Mouse (Mus musculus) lung, postnatal 14 days (tissue): ENCODE data around the gene Nr3c2.

ENCODE experiments used
- DNase-seq: peaks from one replicate; pipeline ENCODE4 v3.0.0; 2021

Gene Nr3c2

DNA sequence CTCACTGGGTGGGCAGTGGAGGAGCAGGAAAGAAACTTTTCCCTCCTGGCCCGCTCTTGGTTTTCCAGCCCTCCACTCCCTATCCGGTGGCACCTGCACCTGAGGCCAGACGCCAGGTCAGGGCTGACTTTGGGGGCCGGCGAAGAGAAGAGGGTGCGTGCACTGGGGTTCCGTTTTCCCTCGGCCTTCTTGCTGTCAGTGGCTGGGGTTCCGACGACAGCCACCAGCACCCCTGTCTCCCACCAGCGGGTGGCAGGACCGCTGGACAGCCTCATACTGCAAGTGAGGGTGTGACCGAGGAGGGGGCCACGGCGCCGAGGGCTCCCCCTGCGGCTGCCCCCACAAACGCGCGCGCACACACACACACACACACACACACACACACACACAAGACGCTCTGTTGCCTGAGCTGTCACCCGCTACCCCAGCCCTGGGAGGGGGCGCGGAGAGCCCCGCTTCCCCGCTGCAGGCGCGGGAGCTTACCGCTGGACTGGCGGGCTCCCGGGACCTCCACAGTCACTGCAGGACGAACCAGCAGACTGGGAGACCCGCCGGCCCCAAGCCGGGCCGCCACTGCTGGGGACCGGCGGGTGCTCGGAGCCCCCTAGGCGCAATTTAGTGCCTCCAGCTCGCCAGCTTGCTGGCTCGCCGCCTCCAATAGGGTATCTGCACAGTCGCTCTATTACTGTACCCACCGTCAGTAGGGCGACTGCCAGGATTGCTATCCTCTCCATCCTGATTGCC, at the start of gene Nr3c2:
Nr3c2 (plus strand) TSS at position 32 of the 744 bp plus-strand sequence.
- peak; percentile 14 for DNase-seq

GRCm38 (mm10) chr8:76858534-76858933, 40.7 kb upstream of the Nr3c2 start:
- no peak for DNase-seq

DNA sequence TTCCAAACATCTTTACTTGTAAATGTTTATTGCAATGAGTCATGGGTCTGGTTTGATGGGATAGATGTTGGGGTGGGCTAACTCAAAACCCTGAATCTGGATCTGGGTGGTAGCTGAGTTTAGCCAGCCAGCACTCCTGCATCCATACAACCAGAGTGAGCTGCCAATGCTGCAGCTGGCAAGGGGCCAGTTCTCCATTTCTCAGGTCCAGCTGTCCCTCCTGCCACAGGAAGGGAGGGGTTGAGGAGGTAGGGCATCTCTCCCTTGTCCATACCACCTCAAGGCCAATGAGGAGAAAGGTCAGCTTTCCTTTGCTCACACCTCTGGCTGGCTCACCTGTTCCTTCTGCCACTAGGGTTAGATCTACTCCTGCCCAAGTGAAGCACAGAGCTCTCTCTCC, 39.5 kb upstream of the Nr3c2 start:
- DNase-seq = no peak

DNA sequence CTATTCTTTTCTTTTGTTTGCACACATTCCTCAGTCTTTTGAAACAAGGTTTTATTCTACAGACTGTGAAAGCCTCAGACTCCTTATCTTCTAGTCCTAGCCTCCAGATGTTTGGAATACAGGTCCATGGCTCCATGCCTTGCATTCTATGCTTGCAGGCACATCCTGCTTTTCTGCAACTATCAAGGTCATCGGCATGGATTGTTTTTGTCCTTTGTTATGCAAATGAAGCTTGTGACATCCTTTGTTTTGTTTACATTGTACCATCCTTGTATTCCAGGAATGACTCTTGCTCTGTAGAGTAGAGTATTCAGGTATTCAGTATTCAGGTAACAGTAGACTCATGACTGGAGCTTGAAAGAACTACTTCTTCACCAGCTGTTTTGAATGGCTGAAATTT, 36.2 kb upstream of the Nr3c2 start:
- DNase-seq = no peak

GRCm38 (mm10) chr8:76876809-76877208, 22.4 kb upstream of the Nr3c2 start:
- no peak for DNase-seq

DNA sequence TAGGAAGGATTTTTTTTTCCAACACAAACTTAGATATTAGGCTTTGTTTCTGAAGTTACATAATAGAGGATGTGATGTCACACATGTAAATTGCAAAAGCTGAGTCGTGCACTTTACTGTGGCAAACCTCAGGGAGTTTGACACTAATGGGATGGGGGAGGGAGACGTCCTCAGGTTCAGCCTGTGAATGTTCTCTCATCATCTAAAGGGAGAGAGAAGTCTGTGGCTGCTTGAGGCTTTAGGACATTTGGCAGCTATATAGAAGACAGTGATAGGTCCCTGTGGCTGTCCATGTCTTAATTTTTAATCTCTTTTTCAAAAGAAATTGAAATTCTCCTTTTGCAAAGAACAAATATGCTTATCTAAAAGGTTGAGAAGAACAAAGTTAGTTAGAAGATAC, 2.2 kb upstream of the Nr3c2 start:
- no peak for DNase-seq

GRCm38 (mm10) chr8:76898721-76899410, 376 bp upstream of the Nr3c2 start:
- peak; percentile 75 for DNase-seq

DNA sequence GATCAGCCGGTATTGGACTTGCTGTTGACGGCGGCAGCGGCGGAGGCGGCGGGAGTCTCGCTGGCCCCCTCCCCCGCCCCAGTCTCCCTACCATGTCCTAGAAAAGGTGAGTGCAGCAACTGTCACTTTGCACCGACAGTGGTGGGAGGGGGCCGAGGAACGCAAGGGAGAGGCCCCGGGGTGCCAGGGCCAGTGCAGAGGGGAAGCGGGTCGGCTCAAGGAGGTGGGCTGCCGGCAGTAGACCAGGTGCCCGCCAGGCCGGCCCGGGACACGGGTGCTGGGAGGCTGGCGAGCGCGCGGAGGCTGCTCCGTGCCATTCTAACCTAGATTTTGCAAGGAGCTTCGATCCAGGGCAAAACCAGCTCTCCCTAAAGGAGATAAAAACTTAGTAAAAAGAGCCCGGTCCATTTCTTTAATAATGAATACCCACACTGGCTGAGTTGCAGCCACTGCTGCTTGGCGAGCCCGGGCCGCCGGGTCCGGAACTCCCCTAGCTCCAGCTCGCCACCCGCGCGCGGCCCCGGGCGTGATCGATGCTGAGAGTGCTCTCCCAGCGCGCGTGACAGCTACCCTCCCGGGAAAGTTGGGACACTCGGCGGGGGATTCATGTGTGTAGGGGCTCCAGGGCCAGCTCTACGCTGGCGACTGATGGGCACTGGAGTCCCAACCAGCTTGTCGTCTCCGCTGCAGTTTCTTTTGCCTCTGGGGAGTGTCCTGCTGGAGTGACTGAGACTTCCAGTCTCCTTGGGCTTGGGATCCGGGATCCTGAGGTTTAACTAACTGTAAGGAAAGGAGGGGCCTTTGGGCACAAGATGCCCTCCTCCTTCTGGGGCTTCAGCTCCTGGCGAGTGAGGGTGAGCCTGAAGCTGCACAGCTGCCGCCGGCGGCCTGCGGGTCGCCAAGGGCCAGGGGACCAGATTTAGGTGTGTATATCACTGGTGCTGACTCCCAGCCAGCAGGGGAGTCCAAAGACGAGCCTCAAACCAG, 1.2 kb downstream of the Nr3c2 start:
- peak; percentile 46 for DNase-seq

- peak; percentile 96 for DNase-seq
These were observed 2.4 kb downstream of the Nr3c2 start for GRCm38 (mm10) chr8:76901430-76902204.

GRCm38 (mm10) chr8:76902205-76903078, 3.2 kb downstream of the Nr3c2 start:
- DNase-seq = no peak

GRCm38 (mm10) chr8:76911206-76911605, 12.0 kb downstream of the Nr3c2 start:
- no peak for DNase-seq

GRCm38 (mm10) chr8:76912678-76913077, 13.4 kb downstream of the Nr3c2 start:
- no peak for DNase-seq

GRCm38 (mm10) chr8:76913207-76913606, 14.0 kb downstream of the Nr3c2 start:
- no peak for DNase-seq

DNA sequence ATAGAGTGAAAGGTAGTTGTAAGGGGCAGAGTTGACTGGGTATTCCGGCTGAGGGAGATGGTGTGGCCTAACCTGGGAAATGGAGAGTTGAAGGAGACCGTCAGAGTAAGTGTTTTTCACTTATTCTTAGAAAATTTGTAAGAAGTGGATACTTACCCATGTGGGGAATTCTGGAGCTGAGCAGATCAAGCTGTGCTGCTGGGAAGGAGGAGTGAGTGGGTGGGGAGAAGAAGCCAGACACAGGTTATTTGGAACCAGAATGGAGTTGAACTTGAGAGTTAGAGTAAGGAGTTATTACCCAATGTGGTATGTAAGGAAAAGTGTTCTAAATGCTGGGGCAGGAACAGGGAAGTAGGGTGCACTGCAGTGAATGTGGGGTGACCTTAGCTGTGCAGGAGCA, 16.0 kb downstream of the Nr3c2 start:
- no peak for DNase-seq

GRCm38 (mm10) chr8:76919546-76919945, 20.3 kb downstream of the Nr3c2 start:
- no peak for DNase-seq

GRCm38 (mm10) chr8:76924150-76924549, 24.9 kb downstream of the Nr3c2 start:
- no peak for DNase-seq

DNA sequence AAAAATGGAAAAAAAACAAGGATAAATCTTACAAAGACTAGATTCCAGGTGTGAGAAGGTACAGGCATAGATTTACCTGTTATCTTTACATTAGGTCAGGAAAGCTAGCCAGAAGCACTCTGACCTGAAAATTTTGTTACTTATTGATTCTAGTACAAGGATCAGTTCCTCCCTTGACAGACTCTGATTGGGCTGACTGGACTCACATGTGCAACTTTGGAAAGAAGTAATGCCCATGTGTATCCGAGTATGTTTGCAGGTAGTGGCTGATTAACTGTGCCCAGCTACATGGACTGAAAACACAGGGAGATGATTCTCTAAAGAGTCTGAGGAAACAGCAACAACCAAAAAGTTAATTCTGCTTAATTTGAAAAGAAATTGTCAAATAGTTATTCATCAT, 29.1 kb downstream of the Nr3c2 start:
- DNase-seq = no peak

DNA sequence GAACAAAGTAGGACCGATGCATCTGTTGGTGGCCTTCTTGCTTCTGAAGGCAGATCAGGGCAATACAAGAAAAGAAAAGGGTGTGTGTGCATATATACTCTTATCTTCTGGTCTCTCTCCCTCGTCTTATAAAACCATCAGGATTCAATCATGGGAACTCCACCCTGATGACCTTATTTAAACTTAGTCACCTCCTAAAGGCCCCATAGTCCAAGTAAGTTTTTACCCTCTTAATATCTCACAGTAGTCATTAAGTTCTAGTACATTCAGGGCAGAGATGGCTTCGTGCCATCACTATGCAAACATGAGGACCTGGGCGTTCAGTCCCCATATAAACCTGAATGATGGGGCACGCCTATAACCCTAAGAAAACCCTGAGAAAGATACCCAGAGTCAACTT, 29.6 kb downstream of the Nr3c2 start:
- DNase-seq = no peak

GRCm38 (mm10) chr8:76965046-76965445, 65.8 kb downstream of the Nr3c2 start:
- DNase-seq = no peak

- no peak for DNase-seq
These were observed 71.9 kb downstream of the Nr3c2 start for GRCm38 (mm10) chr8:76971187-76971586.

DNA sequence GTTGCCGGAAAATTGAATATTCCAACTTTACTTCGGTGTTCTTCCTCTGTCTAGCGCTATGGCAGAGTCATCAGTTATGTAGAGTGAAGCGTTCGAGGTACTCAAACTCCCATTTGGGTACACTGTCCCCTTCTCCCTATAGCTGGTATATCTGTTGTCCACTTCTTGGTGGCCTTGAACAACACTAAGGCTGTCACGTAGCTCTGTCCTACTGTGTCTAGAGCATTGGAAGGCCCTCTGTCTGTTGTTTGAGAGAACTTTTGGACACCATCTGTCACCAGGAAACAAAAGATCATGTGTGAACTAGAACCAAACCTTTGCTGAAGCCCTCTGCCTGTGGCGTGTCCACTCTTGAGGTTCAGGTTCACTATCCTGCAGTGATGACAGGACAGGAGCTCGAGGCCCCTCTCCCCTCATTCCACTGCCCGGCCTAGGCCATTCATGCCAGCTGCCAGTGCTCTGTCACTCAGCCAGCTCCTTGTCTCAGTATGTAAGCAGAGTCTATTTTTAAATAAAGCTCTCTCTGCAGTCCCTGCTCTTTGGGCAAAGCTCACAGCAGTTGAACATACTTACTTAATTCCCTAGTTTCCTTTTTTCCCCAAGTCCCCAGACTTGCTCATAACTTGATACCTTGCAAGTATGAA, 72.6 kb downstream of the Nr3c2 start:
- no peak for DNase-seq
